Mouse (Mus musculus): Measurements from ENCODE around the gene Ube2d3. TPM values are rescaled to one million over a fixed set of nuclear protein-coding genes. Genes with fewer than 3 reads are reported as not detected.

The Ube2d3 gene
- polyA plus RNA-seq, 1 experiment: 237 TPM

- Histone ChIP-seq H3K79me2 (ENCODE audit: control insufficient read depth, insufficient read depth) (peaks cover 47% of the 10 kb centered on the region), H3K36me3 (ENCODE audit: control insufficient read depth, insufficient read depth) (peaks cover 26% of the 10 kb centered on the region), H3K4me3 (peak overlapping the region; percentile 98), H3K4me2 (ENCODE audit: low read depth) (peak overlapping the region; percentile 70), H3K27me3 (ENCODE audit: control insufficient read depth, insufficient read depth, insufficient read length) (no peaks in the 10 kb centered on the region), H3ac (ENCODE audit: control insufficient read depth, insufficient read length) (peak overlapping the region; percentile 94)
- TF ChIP-seq MAX (IDR thresholded peaks at IDR 0.05; ENCODE audit: low read depth) (no peak), SRF (IDR thresholded peaks at IDR 0.05; ENCODE audit: control insufficient read depth, insufficient read length, low read depth) (no peak), POLR2A (IDR thresholded peaks at IDR 0.05; ENCODE audit: insufficient read length, low read depth) (peak; percentile 66), MYOD1 (IDR thresholded peaks at IDR 0.05; ENCODE audit: control insufficient read depth in 1 of 3, insufficient read length in 2 of 3, low read depth in 2 of 3) (no peak), TCF12 (IDR thresholded peaks at IDR 0.05; ENCODE audit: insufficient read depth, poor library complexity, severe bottlenecking) (no peak), POLR2AphosphoS2 (IDR thresholded peaks at IDR 0.05; ENCODE audit: insufficient read length, low read depth) (peak; percentile 83)
Measured at GRCm38 (mm10) chr3:135438913-135439531, 1.1 kb downstream of the Ube2d3 start.

DNA sequence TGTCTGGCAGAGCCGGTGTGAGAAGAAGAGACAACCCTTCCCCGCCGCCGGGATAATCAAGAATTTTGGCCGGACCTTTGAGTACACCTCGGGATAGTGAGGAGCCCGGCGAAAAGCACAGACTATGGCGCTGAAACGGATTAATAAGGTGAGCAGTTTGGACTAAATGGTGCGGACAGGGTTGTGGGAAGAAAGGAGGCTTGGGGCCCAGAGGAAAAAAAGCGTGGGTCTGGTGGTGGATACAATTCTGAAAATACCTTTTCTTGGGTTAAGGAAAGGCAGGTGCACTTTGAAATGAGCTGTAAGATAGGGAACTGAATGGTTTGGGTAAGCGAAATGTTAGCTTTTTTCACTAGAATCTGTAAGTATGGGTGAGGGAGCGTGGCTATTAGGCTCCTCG, 1.7 kb downstream of the Ube2d3 start:
- peak overlapping the region; percentile 94 for H3ac ChIP-seq (ENCODE audit: control insufficient read depth, insufficient read length)
- TF ChIP-seq MYOG (IDR thresholded peaks at IDR 0.05; ENCODE audit: control insufficient read depth in 1 of 3, insufficient read depth in 1 of 3, insufficient read length in 2 of 3, low read depth in 2 of 3) (no peak), POLR2A (IDR thresholded peaks at IDR 0.05; ENCODE audit: insufficient read length, low read depth) (no peak), CEBPB (IDR thresholded peaks at IDR 0.05; ENCODE audit: insufficient read depth, poor library complexity, severe bottlenecking) (no peak), E2F4 (IDR thresholded peaks at IDR 0.05; ENCODE audit: insufficient read depth) (no peak), MAX (IDR thresholded peaks at IDR 0.05; ENCODE audit: low read depth) (no peak), REST (IDR thresholded peaks at IDR 0.05; ENCODE audit: insufficient read depth, insufficient read length) (no peak), SRF (IDR thresholded peaks at IDR 0.05; ENCODE audit: control insufficient read depth, insufficient read length, low read depth) (no peak), TCF3 (IDR thresholded peaks at IDR 0.05; ENCODE audit: insufficient read length, low read depth) (no peak), USF1 (IDR thresholded peaks at IDR 0.05; ENCODE audit: low read depth) (no peak), TCF12 (IDR thresholded peaks at IDR 0.05; ENCODE audit: insufficient read depth, poor library complexity, severe bottlenecking) (no peak), POLR2AphosphoS2 (IDR thresholded peaks at IDR 0.05; ENCODE audit: insufficient read length, low read depth) (no peak), MYOD1 (IDR thresholded peaks at IDR 0.05; ENCODE audit: control insufficient read depth in 1 of 3, insufficient read length in 2 of 3, low read depth in 2 of 3) (no peak)
- peaks cover 53% of the 10 kb centered on the region for H3K79me2 ChIP-seq (ENCODE audit: control insufficient read depth, insufficient read depth)
- peak overlapping the region; percentile 98 for H3K4me3 ChIP-seq
- H3K4me2 ChIP-seq (ENCODE audit: low read depth): peak overlapping the region; percentile 70
- no peaks in the 10 kb centered on the region for H3K27me3 ChIP-seq (ENCODE audit: control insufficient read depth, insufficient read depth, insufficient read length)
- H3K36me3 ChIP-seq (ENCODE audit: control insufficient read depth, insufficient read depth): peaks cover 31% of the 10 kb centered on the region

DNA sequence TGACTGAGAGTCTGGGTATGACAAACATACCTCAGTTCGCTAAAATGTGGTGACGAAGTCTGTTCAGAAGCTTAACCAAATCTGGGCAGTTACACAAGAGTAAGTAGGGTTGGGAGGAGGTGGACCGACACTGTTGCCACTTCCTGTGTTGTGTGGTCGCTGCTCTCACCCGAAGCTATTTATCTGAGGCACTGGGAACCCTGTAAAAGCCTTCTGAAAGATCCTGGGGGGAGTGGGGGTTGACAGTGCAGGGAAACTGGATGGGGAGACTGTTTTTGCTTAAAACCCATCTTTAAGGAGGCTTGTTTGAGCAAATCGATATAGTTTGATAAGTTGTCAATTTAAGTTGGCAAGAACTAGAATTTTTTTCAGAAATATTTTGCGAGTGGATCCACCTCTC, 2.3 kb downstream of the Ube2d3 start:
- TF ChIP-seq POLR2AphosphoS2 (IDR thresholded peaks at IDR 0.05; ENCODE audit: insufficient read length, low read depth) (peak; percentile 79), POLR2A (IDR thresholded peaks at IDR 0.05; ENCODE audit: insufficient read length, low read depth) (peak; percentile 61), TCF12 (IDR thresholded peaks at IDR 0.05; ENCODE audit: insufficient read depth, poor library complexity, severe bottlenecking) (no peak), TCF3 (IDR thresholded peaks at IDR 0.05; ENCODE audit: insufficient read length, low read depth) (no peak), MYOG (IDR thresholded peaks at IDR 0.05; ENCODE audit: control insufficient read depth in 1 of 3, insufficient read depth in 1 of 3, insufficient read length in 2 of 3, low read depth in 2 of 3) (no peak), MAX (IDR thresholded peaks at IDR 0.05; ENCODE audit: low read depth) (no peak), CEBPB (IDR thresholded peaks at IDR 0.05; ENCODE audit: insufficient read depth, poor library complexity, severe bottlenecking) (0 out of 2 replicates have a peak, but pooled peaks have one; percentile 9)
- peaks cover 37% of the 10 kb centered on the region for H3K36me3 ChIP-seq (ENCODE audit: control insufficient read depth, insufficient read depth)
- peak overlapping the region; percentile 94 for H3ac ChIP-seq (ENCODE audit: control insufficient read depth, insufficient read length)
- peak overlapping the region; percentile 70 for H3K4me2 ChIP-seq (ENCODE audit: low read depth)
- peak overlapping the region; percentile 98 for H3K4me3 ChIP-seq
- H3K79me2 ChIP-seq (ENCODE audit: control insufficient read depth, insufficient read depth): peaks cover 59% of the 10 kb centered on the region
- no peaks in the 10 kb centered on the region for H3K27me3 ChIP-seq (ENCODE audit: control insufficient read depth, insufficient read depth, insufficient read length)

DNA sequence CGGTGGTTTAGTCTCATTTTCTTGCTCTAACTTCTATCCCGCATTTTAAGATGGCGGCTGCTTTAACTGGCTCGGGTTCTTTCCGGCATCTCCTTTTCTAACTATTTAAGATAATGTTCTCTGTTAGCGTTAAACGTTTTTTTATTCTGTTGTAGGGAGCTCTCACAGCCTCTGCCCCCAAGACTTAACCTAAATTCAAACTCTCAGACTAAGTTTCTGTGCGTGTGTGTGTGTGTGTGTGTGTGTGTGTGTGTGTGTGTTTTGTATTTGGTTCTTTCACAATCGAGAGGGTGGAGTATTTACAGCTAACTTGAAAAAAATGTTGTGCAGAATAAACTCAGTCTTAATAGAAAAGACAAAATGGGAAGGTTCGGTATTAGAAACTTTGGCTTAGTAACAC, 2.7 kb downstream of the Ube2d3 start:
- TF ChIP-seq CEBPB (IDR thresholded peaks at IDR 0.05; ENCODE audit: insufficient read depth, poor library complexity, severe bottlenecking) (0 out of 2 replicates have a peak, but pooled peaks have one; percentile 22), MYOG (IDR thresholded peaks at IDR 0.05; ENCODE audit: control insufficient read depth in 1 of 3, insufficient read depth in 1 of 3, insufficient read length in 2 of 3, low read depth in 2 of 3) (no peak)
- Histone ChIP-seq H3K27me3 (ENCODE audit: control insufficient read depth, insufficient read depth, insufficient read length) (no peaks in the 10 kb centered on the region), H3K4me2 (ENCODE audit: low read depth) (peak overlapping the region; percentile 70), H3K36me3 (ENCODE audit: control insufficient read depth, insufficient read depth) (peaks cover 40% of the 10 kb centered on the region), H3K79me2 (ENCODE audit: control insufficient read depth, insufficient read depth) (peaks cover 63% of the 10 kb centered on the region), H3K4me3 (peak overlapping the region; percentile 98), H3ac (ENCODE audit: control insufficient read depth, insufficient read length) (no peak overlapping the region)

- TF ChIP-seq POLR2AphosphoS2 (IDR thresholded peaks at IDR 0.05; ENCODE audit: insufficient read length, low read depth) (no peak), TCF3 (IDR thresholded peaks at IDR 0.05; ENCODE audit: insufficient read length, low read depth) (no peak), MYOG (IDR thresholded peaks at IDR 0.05; ENCODE audit: control insufficient read depth in 1 of 3, insufficient read depth in 1 of 3, insufficient read length in 2 of 3, low read depth in 2 of 3) (no peak), E2F4 (IDR thresholded peaks at IDR 0.05; ENCODE audit: insufficient read depth) (no peak), USF1 (IDR thresholded peaks at IDR 0.05; ENCODE audit: low read depth) (no peak), MYOD1 (IDR thresholded peaks at IDR 0.05; ENCODE audit: control insufficient read depth in 1 of 3, insufficient read length in 2 of 3, low read depth in 2 of 3) (no peak), REST (IDR thresholded peaks at IDR 0.05; ENCODE audit: insufficient read depth, insufficient read length) (no peak), SRF (IDR thresholded peaks at IDR 0.05; ENCODE audit: control insufficient read depth, insufficient read length, low read depth) (no peak), POLR2A (IDR thresholded peaks at IDR 0.05; ENCODE audit: insufficient read length, low read depth) (no peak), CEBPB (IDR thresholded peaks at IDR 0.05; ENCODE audit: insufficient read depth, poor library complexity, severe bottlenecking) (no peak), MAX (IDR thresholded peaks at IDR 0.05; ENCODE audit: low read depth) (no peak), TCF12 (IDR thresholded peaks at IDR 0.05; ENCODE audit: insufficient read depth, poor library complexity, severe bottlenecking) (no peak)
- no peak overlapping the region for H3K4me3 ChIP-seq
- H3ac ChIP-seq (ENCODE audit: control insufficient read depth, insufficient read length): no peak overlapping the region
- peaks cover 100% of the 10 kb centered on the region for H3K79me2 ChIP-seq (ENCODE audit: control insufficient read depth, insufficient read depth)
- H3K27me3 ChIP-seq (ENCODE audit: control insufficient read depth, insufficient read depth, insufficient read length): no peaks in the 10 kb centered on the region
- H3K36me3 ChIP-seq (ENCODE audit: control insufficient read depth, insufficient read depth): peaks cover 65% of the 10 kb centered on the region
- peak overlapping the region; percentile 8 for H3K4me2 ChIP-seq (ENCODE audit: low read depth)
Measured at GRCm38 (mm10) chr3:135444930-135445329, 7.0 kb downstream of the Ube2d3 start.

Data from myocyte (in vitro differentiated cells).